Mouse (Mus musculus): ENCODE results near the gene Kif1bp.

- no peak for TF ChIP-seq POLR2A (IDR thresholded peaks at IDR 0.05; ENCODE audit: borderline replicate concordance, extremely low read depth, insufficient read depth, insufficient read length, poor library complexity, severe bottlenecking)
- TF ChIP-seq CTCF (IDR thresholded peaks at IDR 0.05; ENCODE audit: borderline replicate concordance, extremely low read depth, insufficient read depth, insufficient read length) = no peak
Observed at GRCm38 (mm10) chr10:62553611-62554091, 24.6 kb downstream of the Kif1bp start.
